Mouse (Mus musculus): ENCODE data around the gene Arhgef28.
A peak's percentile ranks its signal among the peaks of the same experiment; 100 is the strongest.
"Not testable (repeated sequence)": the region's sequence is repeated elsewhere in the genome, so short reads cannot be mapped to it uniquely, and the experiment has no call there.

The Arhgef28 gene

GRCm38 (mm10) chr13:98073190-98073589 lies 133.0 kb downstream of the Arhgef28 start:
- DNase-seq (ENCODE audit: low spot score in 2 of 2), result no peak

DNA sequence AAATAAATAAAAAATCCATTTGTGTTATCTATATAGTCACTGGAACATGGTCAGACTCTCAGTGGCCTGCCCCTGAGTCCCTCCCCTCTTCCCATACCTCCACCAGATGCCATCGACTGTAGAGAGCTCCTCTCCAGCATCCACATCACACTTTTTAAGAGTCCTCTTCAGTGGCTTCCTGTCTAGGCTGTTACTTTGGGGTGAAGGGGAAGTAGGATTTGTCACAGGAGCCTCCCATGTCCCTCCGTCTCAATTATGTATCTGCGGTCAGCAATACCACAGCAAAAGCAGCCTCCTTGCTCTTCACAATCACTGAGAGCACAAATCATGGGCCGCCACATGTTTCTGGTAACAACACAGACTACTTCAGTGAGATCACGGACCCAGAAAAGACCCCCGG lies 135.8 kb downstream of the Arhgef28 start:
- no peak for DNase-seq (ENCODE audit: low spot score in 2 of 2)

GRCm38 (mm10) chr13:98069646-98070045 lies 136.6 kb downstream of the Arhgef28 start:
- DNase-seq (ENCODE audit: low spot score in 2 of 2), result no peak

DNA sequence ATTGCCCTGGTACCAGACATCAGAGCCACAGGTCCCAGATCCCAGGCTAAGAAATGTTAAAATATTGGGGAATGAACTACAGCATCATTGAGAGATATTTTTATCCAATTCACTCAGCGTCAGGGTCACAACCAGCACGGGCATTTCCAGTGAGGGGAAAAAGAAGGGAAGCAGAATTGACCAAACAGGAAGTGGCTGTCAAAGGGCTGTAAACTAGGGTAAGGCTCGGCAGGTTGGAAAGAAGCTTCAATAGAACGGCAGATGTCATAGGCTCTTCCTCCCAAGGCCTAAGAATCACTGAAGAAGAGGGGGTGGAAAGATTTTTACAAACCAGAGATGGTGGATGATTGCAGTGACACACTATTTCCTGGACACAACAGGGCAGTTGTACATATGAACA lies 143.4 kb downstream of the Arhgef28 start:
- DNase-seq (ENCODE audit: low spot score in 2 of 2), result no peak

- not testable (repeated sequence) for DNase-seq (ENCODE audit: low spot score in 2 of 2)
Observed at GRCm38 (mm10) chr13:98060121-98060520, 146.1 kb downstream of the Arhgef28 start.

DNA sequence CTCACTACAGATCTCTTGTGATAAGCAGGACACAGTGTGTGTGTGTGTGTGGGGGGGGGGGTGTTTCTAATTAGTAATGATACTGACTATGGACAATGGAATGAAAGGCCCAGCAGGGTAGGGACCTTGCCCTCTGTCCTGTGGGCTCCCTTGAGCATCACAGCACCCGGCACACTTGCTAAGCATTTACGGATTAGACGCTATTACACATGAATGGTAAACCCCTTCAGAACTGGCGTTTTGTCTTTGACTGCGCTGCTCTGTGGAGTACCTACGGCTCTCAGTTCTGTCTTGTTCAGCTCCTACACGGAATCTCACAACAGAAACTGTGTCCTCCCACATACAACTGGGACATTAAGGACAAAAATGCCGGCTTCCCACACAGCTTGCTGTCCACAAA lies 151.0 kb downstream of the Arhgef28 start:
- no peak for DNase-seq (ENCODE audit: low spot score in 2 of 2)

DNA sequence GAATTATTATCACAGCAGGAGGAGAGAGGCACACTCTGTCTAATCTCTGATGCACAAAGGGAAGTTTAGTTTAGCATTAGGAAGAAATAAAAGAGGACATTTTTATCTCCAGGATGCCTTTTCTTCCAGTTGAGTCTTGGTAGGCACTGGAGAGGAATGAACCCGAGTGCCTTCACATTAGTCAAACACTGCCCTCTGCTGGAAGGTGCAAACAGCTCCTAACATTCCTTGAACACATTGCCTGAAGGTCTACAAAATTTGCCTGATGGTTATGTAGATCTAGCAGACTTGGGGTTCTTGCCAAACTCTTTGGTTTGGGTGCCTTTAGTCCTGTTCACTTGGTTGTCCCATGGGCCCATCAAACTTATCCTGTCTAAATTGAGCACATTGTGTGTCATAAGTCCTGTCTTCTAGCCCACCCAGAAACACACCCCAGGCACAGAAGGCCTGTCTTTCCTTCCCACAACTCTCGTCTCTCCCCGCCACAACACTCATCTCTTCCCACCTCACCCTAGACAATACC lies 165.6 kb downstream of the Arhgef28 start:
- DNase-seq (ENCODE audit: low spot score in 2 of 2), result no peak

GRCm38 (mm10) chr13:98038731-98039130 lies 167.5 kb downstream of the Arhgef28 start:
- DNase-seq (ENCODE audit: low spot score in 2 of 2), result no peak

GRCm38 (mm10) chr13:98037693-98038092 lies 168.5 kb downstream of the Arhgef28 start:
- DNase-seq (ENCODE audit: low spot score in 2 of 2), result no peak

- DNase-seq (ENCODE audit: low spot score in 2 of 2), result no peak
Observed at GRCm38 (mm10) chr13:98031642-98031960, 174.6 kb downstream of the Arhgef28 start.

GRCm38 (mm10) chr13:98030959-98031641 lies 175.1 kb downstream of the Arhgef28 start:
- DNase-seq (ENCODE audit: low spot score in 2 of 2), result peak in 1 of 2 experiments; percentile 81

DNA sequence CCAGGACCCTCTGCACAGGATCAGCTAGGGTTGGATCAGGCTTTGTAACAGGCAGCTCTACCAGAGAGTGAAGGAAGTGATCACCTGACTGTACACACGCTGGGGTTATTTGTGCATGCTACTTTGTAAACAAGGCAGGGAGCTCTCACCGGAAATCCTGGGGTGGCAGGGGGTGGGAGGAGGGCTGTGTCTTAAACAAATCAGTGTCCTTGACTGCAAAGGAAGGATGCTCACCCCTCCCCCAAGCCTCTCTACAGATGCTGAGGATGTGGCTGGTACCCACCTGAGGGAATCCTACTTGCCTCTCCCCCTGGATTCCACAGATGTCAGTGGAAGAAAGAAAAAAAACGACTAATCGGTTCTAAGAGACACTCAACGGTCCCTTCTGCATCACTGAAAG lies 176.2 kb downstream of the Arhgef28 start:
- no peak for DNase-seq (ENCODE audit: low spot score in 2 of 2)

DNA sequence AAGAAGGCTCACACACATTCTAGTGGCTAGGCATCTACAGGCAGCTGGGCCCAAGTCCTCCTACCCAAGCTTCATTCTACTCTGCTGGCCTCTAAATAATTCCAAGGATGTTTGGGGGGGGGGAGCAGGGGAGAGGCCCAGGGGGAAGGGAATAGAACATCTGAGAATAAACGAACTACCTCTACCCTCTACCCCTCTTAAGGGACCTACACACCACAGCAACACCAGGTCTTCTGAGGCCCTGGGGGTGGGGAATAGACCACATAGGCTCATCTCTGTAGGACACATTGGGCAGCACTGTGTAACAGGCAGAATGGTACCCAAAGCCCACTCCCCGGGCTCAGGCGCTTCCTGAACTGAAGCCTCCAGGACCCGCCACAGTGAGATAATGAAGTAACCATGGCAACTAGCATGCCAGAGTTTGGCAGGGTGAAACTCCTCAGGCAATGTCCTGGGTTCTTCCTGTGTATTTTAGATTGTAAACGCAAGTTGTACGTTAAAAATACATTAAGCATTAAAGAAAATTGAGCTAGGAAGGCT lies 177.5 kb downstream of the Arhgef28 start:
- no peak for DNase-seq (ENCODE audit: low spot score in 2 of 2)

GRCm38 (mm10) chr13:98027641-98028204 lies 178.5 kb downstream of the Arhgef28 start:
- DNase-seq (ENCODE audit: low spot score in 2 of 2), result no peak

DNA sequence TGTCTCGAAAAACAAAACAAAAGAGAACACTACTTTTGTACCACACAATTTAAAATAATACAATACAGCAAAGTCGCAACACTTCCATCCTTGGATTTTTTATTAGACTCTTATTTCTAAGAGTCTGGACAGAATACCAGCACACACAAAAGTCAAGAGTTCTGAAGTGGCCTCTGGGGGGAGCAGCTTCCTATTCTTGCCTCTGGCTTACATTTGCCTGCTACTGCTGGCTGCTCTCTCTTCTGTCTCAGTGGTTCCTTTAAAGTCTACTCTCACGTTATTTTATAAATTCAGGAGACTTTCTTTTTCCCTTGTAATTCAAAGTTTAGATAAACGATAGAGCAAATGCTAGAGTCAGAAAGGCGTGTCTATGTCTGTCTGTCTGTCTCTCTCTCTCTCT lies 179.1 kb downstream of the Arhgef28 start:
- no peak for DNase-seq (ENCODE audit: low spot score in 2 of 2)

DNA sequence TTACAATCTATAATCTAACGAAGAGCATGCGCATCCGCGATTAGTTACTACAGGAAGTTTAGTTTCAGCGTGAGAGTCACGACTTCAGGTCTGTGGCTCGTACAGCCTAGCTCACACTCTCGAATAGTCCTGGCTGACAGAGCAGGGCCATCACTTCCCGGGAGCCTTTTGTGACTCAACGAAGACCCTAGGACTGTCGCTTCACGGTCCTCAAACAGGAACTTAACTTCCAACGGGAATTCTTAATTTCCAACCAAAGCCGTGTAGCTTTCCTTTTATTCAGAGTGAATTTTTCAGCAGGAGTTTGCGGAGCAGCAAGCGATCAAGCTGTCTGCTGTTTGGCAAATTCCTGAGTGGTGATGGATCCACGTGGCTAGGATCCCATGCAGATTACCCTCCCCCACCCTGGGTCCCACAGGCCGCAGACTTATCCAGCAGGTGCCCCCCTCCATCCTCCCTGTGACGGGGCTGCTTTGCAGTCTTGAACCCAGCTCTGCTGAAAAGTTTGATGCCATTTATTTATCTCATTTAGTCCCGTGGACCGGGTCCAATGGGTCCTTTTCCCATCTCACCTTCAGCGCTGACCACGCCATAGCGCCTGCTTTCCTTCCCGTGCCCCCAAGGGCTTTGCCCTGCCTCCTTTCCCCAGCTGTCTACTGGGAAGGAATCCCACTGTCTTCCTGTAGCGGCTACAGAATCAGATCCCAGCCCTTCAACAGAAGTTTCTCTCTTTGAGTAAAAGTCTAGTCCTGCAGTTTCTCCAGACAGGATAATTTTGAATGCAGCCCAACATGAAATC lies 180.3 kb downstream of the Arhgef28 start:
- no peak for DNase-seq (ENCODE audit: low spot score in 2 of 2)

DNA sequence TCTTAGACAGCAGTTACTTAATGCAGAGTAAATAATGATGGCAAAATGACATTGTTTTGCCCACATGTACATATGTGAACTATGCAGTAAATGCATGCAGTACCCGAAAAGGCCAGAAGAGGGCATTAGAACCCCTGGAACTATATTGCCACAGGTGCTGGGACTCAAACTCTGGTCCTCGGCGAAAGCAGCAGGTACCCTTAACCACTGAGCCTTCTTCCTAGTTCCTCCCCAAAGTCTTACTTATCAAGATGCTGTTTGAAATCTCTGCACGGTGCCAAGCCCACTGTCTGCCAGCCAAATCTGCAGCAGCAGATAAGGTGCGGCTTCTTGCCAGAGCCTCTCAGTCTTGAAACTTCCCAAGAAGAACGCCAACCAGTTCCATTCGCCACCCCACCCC lies 181.1 kb downstream of the Arhgef28 start:
- DNase-seq (ENCODE audit: low spot score in 2 of 2), result no peak

DNA sequence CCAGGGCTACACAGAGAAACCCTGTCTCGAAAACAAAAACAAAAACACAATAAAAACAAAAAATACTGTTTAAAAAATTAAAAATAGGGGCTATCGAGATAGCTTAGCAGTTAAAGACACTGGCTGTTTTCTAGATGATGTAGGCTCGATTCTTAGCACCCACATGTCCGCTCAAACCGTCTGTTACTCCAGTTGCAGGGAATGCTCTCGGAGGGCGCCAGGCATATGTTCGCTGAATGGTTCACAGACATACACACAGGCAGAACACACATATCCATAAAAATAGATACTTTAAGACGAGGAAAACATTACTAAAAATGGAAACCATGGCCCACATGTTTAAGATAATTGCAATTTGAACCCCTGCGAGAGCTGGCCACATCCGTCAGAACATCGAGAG lies 181.6 kb downstream of the Arhgef28 start:
- DNase-seq (ENCODE audit: low spot score in 2 of 2), result no peak

DNA sequence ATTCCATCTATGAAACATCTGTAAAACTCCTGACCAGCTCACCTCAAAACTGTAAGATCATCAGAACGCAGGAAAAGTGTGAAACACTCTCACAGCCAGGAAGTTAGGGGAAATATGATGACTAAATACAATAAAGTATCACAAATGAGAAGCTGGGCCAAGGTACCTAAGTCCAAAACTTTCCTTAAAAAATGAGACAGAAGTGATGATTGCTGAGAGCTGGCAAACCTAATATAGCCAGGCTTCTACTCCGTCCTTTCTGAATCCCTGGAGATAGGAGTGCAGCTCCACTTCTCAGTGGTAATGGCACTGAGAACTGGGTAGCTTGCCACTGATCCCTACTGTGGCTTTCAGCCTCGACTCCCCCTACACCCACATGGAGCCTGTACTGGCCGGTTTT lies 184.3 kb downstream of the Arhgef28 start:
- no peak for DNase-seq (ENCODE audit: low spot score in 2 of 2)

GRCm38 (mm10) chr13:98018837-98019236 lies 187.4 kb downstream of the Arhgef28 start:
- not testable (repeated sequence) for DNase-seq (ENCODE audit: low spot score in 2 of 2)

DNA sequence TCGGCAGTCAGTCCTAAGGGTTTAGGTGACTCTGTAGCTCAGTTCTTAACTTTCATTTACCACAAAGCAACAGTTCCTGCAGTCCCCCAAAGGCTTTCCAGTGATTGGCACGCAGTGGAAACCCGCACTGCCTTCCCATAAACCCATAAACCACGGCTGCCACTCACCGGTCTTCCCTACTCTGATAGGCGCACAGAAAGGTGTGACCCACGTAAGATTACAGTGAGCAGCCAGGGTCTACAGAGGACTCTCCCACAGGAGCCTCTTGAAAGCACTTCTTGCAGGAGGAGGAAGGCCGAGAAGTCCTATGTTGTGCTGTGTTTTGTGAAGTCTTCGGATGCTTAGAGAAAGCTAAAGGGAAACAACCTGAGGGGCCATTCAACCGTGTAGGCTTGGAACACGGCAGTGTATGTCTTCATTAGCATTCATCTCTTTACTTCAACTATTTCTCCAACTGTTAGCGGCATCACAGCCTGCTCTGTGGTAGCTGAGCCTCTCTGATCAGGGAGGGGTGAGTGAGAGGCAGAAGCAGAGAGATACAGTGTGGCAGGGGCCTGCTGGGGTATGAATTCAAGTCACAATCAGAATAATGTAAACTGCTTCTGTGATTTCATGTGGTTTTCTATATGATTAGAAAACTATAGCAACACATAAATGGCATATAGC lies 189.2 kb downstream of the Arhgef28 start:
- no peak for DNase-seq (ENCODE audit: low spot score in 2 of 2)

All from frontal cortex, postnatal 10 days (tissue).